Comparison of ENCODE assay signal across 8 mouse cellular contexts in genomic region chr7:112953777-112954291, GRCm38 (mm10). TPM values are rescaled to one million over a fixed set of nuclear protein-coding genes. Genes with fewer than 3 reads are reported as not detected.
DNase-seq lines count a peak whose midpoint lies in the region; ATAC-seq lines count a peak whose summit lies in the region.

TSS of gene Rassf10 (plus strand) at chr7:112953962.

- peaks cover 61% of the 10 kb centered on the region for H3K27me3 ChIP-seq in megakaryocyte, embryonic 14.5 days (replicated peaks)

- intact Hi-C loops in left cerebral cortex, postnatal 25 days (cut with DNase I), result no loop called here

- peaks cover 7% of the 10 kb centered on the region; the same call in 1 of the 2 replicates for H3K4me1 ChIP-seq in megakaryocyte, embryonic 14.5 days

- H3K36me3 ChIP-seq in megakaryocyte, embryonic 14.5 days (replicated peaks; ENCODE audit: low read length), result no peaks in the 10 kb centered on the region

- H3K4me3 ChIP-seq in megakaryocyte, embryonic 14.5 days (replicated peaks), result peak within 1 kb of the TSS; percentile 62

- DNase-seq in adrenal gland, adult (ENCODE audit: inconsistent age in 2 of 2, low spot score in 1 of 2), result peak; percentile 91 to 97
- peak; percentile 29 for DNase-seq in cerebellum, adult 8-10 months
- DNase-seq in frontal cortex, postnatal 14 days (ENCODE audit: low spot score in 2 of 2), result peak; percentile 38 to 40
- DNase-seq in left cerebral cortex, postnatal 25 days (ENCODE audit: low spot score in 2 of 2), result peak; percentile 24 to 27
- peak; percentile 2 to 4 for DNase-seq in right cerebral cortex, postnatal 36 days (ENCODE audit: low spot score in 2 of 2)

- H3K9me3 ChIP-seq in megakaryocyte, embryonic 14.5 days, result peaks cover 18% of the 10 kb centered on the region

- ATAC-seq in hematopoietic stem cell, adult 5-6 weeks (replicated peaks in 1 of 2; ENCODE audit: insufficient read depth in 1 of 2, low FRiP score in 2 of 2, low TSS enrichment in 1 of 2, low read depth in 1 of 2, poor library complexity in 2 of 2, severe bottlenecking in 2 of 2), result peak; percentile 63 to 76
- ATAC-seq in monocyte, adult 5-6 weeks (replicated peaks; ENCODE audit: insufficient number of reproducible peaks, low FRiP score, low TSS enrichment, poor library complexity, severe bottlenecking), result no peak

RNA-seq across cellular contexts. Expression of gene Rassf10, which starts in this region (rescaled TPM):
- total RNA-seq in hematopoietic stem cell, adult 5-6 weeks (2017), result not detected in 2 replicates
- 1 to 10 TPM; 1.3 to 1.6 TPM for total RNA-seq in left cerebral cortex, postnatal 25 days (2021)
- not detected in 2 replicates for polyA plus RNA-seq in megakaryocyte, embryonic 14.5 days (2012; ENCODE audit: insufficient read depth, low replicate concordance)
- not detected in 3 replicates for total RNA-seq in monocyte, adult 5-6 weeks (2017)

Comparison
In these comparisons a context has a peak if more than half of its experiments do, and no peak if none do; other contexts are left out.
1. Peak in ATAC-seq in hematopoietic stem cell, adult 5-6 weeks; RNA of the gene not detected or under 1 TPM.
2. DNase-seq: peak in every context shown above with its lines; median percentile 94 in adrenal gland, adult; 39 in frontal cortex, postnatal 14 days; 29 in cerebellum, adult 8-10 months; 26 in left cerebral cortex, postnatal 25 days; 3 in right cerebral cortex, postnatal 36 days.